8 mouse cellular contexts compared by ENCODE assay signal in the genomic region with DNA sequence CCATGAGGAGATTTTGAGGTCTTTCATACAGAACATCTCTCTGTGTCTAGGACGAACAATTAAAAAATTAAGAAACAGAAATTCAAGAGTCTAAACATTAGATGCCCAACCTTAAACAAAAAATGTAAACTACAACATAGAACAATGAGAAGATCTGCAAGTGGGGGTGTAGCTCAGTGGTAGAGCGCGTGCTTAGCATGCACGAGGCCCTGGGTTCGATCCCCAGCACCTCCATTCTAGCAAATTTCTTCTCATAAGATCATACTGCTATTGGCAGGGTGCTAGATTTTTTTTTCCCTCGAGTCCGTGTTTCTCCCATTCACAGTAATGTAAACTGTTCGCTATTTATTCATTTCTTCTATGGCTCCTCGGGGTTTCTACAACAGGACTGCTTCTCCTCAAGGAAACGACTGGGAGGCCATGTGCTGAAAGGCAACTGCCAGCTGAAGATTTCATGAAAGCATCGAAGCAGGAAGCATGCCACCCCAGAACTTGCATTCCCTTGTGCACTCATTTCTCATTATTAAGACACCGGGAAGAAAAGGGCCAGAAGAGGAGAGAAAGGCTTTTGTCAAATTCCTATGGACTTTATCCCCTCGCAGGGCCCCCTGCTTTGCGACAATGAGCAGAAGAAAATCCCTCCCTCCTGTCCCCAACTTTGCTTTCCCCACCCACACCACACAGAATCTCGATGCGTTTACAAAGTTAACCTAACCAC. TPM values are rescaled to one million over a fixed set of nuclear protein-coding genes. Genes with fewer than 3 reads are reported as not detected.
DNase-seq lines count a peak whose midpoint lies in the region; ATAC-seq and TF ChIP-seq lines count a peak whose summit lies in the region.

No protein-coding gene starts in this region.

- peak overlapping the region; percentile 35 for H3K4me3 ChIP-seq in lung, embryonic 16.5 days (ENCODE audit: low read length)
- H3K4me3 ChIP-seq in hindbrain, postnatal 0 days (ENCODE audit: low read length): peak overlapping the region; percentile 14; the same call in 1 of the 2 replicates
- peak overlapping the region; percentile 11; the same call in 1 of the 2 replicates for H3K4me3 ChIP-seq in midbrain, postnatal 0 days (ENCODE audit: low read depth, low read length)
- no peak overlapping the region for H3K4me3 ChIP-seq in lung, adult 2 months (replicated peaks; ENCODE audit: extremely low read depth, low read depth, low read length)

- no peaks in the 10 kb centered on the region for H3K9me3 ChIP-seq in lung, embryonic 16.5 days (ENCODE audit: control insufficient read depth, low read length)
- no peaks in the 10 kb centered on the region for H3K9me3 ChIP-seq in hindbrain, postnatal 0 days (ENCODE audit: low read length)
- no peaks in the 10 kb centered on the region for H3K9me3 ChIP-seq in midbrain, postnatal 0 days (ENCODE audit: low read length)

- WGBS in lung, embryonic 16.5 days: 9% methylated on average over 16 of the region's 16 CpGs
- WGBS in hindbrain, postnatal 0 days: 8% methylated on average over 16 of the region's 16 CpGs
- WGBS in midbrain, postnatal 0 days: 10% methylated on average over 16 of the region's 16 CpGs
- 13% methylated on average over 16 of the region's 16 CpGs for WGBS in lung, adult 2 months

- peaks cover 2% of the 10 kb centered on the region; the same call in 1 of the 2 replicates for H3K27me3 ChIP-seq in lung, embryonic 16.5 days (ENCODE audit: control insufficient read depth, insufficient read depth, low read depth, low read length)
- H3K27me3 ChIP-seq in hindbrain, postnatal 0 days (ENCODE audit: insufficient read depth, low read length): no peaks in the 10 kb centered on the region; the same call in 1 of the 2 replicates
- peaks cover 17% of the 10 kb centered on the region for H3K27me3 ChIP-seq in midbrain, postnatal 0 days (ENCODE audit: insufficient read depth, low read length)

- ATAC-seq in lung, embryonic 16.5 days (ENCODE audit: low read depth): no peak
- ATAC-seq in hindbrain, postnatal 0 days: no peak
- ATAC-seq in midbrain, postnatal 0 days (ENCODE audit: low FRiP score): no peak

- H3K4me1 ChIP-seq in lung, embryonic 16.5 days (replicated peaks; ENCODE audit: control insufficient read depth, insufficient read depth, low read length): 0 out of 2 replicates have a peak, but pooled peaks cover 6% of the 10 kb centered on the region
- H3K4me1 ChIP-seq in hindbrain, postnatal 0 days (ENCODE audit: insufficient read depth, low read length): no peaks in the 10 kb centered on the region
- no peaks in the 10 kb centered on the region for H3K4me1 ChIP-seq in midbrain, postnatal 0 days (ENCODE audit: insufficient read depth, low read length)
- H3K4me1 ChIP-seq in lung, adult 2 months (ENCODE audit: control insufficient read depth, insufficient read depth, low read length): no peaks in the 10 kb centered on the region

- no peak overlapping the region for H3K27ac ChIP-seq in lung, embryonic 16.5 days (ENCODE audit: low read length)
- H3K27ac ChIP-seq in hindbrain, postnatal 0 days: no peak overlapping the region
- no peak overlapping the region for H3K27ac ChIP-seq in midbrain, postnatal 0 days (ENCODE audit: low read depth, low read length)

- H3K36me3 ChIP-seq in lung, embryonic 16.5 days (ENCODE audit: control insufficient read depth, insufficient read depth, low read length): no peaks in the 10 kb centered on the region
- H3K36me3 ChIP-seq in hindbrain, postnatal 0 days (ENCODE audit: insufficient read depth, low read length): no peaks in the 10 kb centered on the region
- no peaks in the 10 kb centered on the region for H3K36me3 ChIP-seq in midbrain, postnatal 0 days (ENCODE audit: insufficient read depth, low read length)

- 0 out of 2 replicates have a peak overlapping the region, but pooled peaks have one; percentile 33 for H3K9ac ChIP-seq in lung, embryonic 16.5 days (ENCODE audit: low read length)
- no peak overlapping the region for H3K9ac ChIP-seq in hindbrain, postnatal 0 days (replicated peaks; ENCODE audit: low read length)
- H3K9ac ChIP-seq in midbrain, postnatal 0 days (replicated peaks; ENCODE audit: low read length, poor library complexity, severe bottlenecking): no peak overlapping the region

- no peak for DNase-seq in lung, postnatal 10 days
- peak; percentile 80 for DNase-seq in embryo, embryonic 10 days (ENCODE audit: low spot score)
- DNase-seq in hindbrain, postnatal 0 days (ENCODE audit: low spot score): no peak
- DNase-seq in midbrain, postnatal 0 days (ENCODE audit: low spot score): no peak
- no peak for DNase-seq in frontal cortex, postnatal 10 days (ENCODE audit: low spot score in 2 of 2)
- DNase-seq in left cerebral cortex, postnatal 36 days (ENCODE audit: low spot score in 2 of 2): no peak
- DNase-seq in lung, adult 2 months: no peak

- no peak for TF ChIP-seq POLR2A in lung, adult 2 months (IDR thresholded peaks at IDR 0.05; ENCODE audit: borderline replicate concordance, extremely low read depth, low read depth, low read length)

- intact Hi-C loops in left cerebral cortex, postnatal 36 days (cut with DNase I): no loop called here

- H3K4me2 ChIP-seq in lung, embryonic 16.5 days (ENCODE audit: low read depth, low read length): peak overlapping the region; percentile 53
- peak overlapping the region; percentile 45 for H3K4me2 ChIP-seq in hindbrain, postnatal 0 days (ENCODE audit: low read depth, low read length)
- peak overlapping the region; percentile 33 for H3K4me2 ChIP-seq in midbrain, postnatal 0 days (ENCODE audit: low read depth, low read length, poor library complexity, severe bottlenecking)

- no peak for TF ChIP-seq CTCF in hindbrain, postnatal 0 days (IDR thresholded peaks at IDR 0.05; ENCODE audit: low read depth)
- TF ChIP-seq CTCF in midbrain, postnatal 0 days (IDR thresholded peaks at IDR 0.05): no peak
- no peak for TF ChIP-seq CTCF in lung, adult 2 months (IDR thresholded peaks at IDR 0.05; ENCODE audit: insufficient read depth, low read length)

RNA-seq across cellular contexts. Expression of a gene that starts 50.0 kb away (rescaled TPM):
- not detected in 2 replicates for polyA plus RNA-seq in lung, embryonic 16.5 days (2015; fragmentation: Nextera tagmentation; extraction: Ambion mirVana)
- total RNA-seq in hindbrain, postnatal 0 days (2014; rRNA removed): not detected in 2 replicates
- not detected in 2 replicates for polyA plus RNA-seq in hindbrain, postnatal 0 days (2015; fragmentation: Nextera tagmentation; extraction: Ambion mirVana)
- not detected in 2 replicates for total RNA-seq in midbrain, postnatal 0 days (2014; rRNA removed)
- not detected in 2 replicates for polyA plus RNA-seq in midbrain, postnatal 0 days (2015; fragmentation: Nextera tagmentation; extraction: Ambion mirVana)
- total RNA-seq in left cerebral cortex, postnatal 36 days (2021): not detected
- not detected in 2 replicates for polyA plus RNA-seq in lung, adult 2 months (2012; rRNA removed)
